Mouse (Mus musculus): ENCODE results near the gene Ube2t. TPM values are rescaled to one million over a fixed set of nuclear protein-coding genes. Genes with fewer than 3 reads are reported as not detected.

Ube2t gene
- polyA plus RNA-seq, 1 experiment, result 1.4 TPM

DNA sequence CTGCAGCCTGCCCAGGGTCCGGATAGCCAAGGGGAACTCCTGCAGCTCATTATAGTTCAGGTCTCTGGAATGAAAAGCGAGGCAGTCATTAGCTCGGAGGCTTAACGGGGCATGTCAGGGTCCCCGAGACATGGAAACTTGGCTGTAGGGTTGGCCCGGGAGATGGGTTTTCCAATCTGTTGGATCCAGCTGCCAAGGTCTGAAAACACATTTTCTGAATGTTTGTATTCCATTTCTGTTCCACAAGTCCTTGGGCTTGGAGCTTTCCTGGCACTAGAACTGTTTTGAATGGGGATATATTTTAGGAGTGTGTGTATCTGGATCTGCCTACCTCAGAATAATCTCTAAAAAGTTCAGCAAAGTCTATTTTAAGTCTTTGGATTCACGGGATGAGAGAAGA, 43.3 kb downstream of the Ube2t start:
- H3K4me1 ChIP-seq (ENCODE audit: control insufficient read depth, insufficient read depth, insufficient read length, low read length), result no peaks in the 10 kb centered on the region
- TF ChIP-seq POLR2A (IDR thresholded peaks at IDR 0.05; ENCODE audit: low read depth, low read length) (no peak), CTCF (IDR thresholded peaks at IDR 0.05; ENCODE audit: extremely low read depth, insufficient read length, insufficient replicate concordance, low read depth, low read length) (no peak)
- no peaks in the 10 kb centered on the region for H3K36me3 ChIP-seq (ENCODE audit: control insufficient read depth, insufficient read depth, low read length)
- 70% methylated on average over 7 of the region's 7 CpGs for WGBS
- no peaks in the 10 kb centered on the region for H3K27me3 ChIP-seq (ENCODE audit: control insufficient read depth, insufficient read depth, low read length)
- H3K4me3 ChIP-seq (ENCODE audit: low read depth, low read length), result no peak overlapping the region
- H3K27ac ChIP-seq (ENCODE audit: insufficient read depth, low read depth, low read length), result no peak overlapping the region

DNA sequence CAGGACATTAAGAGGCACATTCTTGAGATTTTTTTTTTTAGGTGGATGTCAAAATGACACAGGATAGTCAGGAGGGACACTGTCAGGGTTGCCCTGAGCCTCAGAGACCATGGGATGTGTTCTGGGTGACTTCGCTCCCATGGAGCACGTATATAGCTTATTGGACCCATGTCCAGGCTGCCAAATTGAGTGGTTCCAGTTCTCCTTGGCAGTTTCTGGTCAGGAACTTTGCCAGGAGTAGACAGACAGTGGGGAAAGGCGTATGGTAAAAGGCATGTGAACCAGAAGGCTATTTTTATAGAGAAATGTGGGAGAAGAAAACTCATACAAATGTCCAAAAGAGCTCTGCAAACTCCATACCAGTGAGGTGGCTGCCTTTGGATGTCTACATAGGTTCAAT, 47.5 kb downstream of the Ube2t start:
- H3K27me3 ChIP-seq (ENCODE audit: control insufficient read depth, insufficient read depth, low read length), result no peaks in the 10 kb centered on the region
- H3K4me1 ChIP-seq (ENCODE audit: control insufficient read depth, insufficient read depth, insufficient read length, low read length), result no peaks in the 10 kb centered on the region
- H3K4me3 ChIP-seq (ENCODE audit: low read depth, low read length), result no peak overlapping the region
- 68% methylated on average over 3 of the region's 3 CpGs for WGBS
- TF ChIP-seq CTCF (IDR thresholded peaks at IDR 0.05; ENCODE audit: extremely low read depth, insufficient read length, insufficient replicate concordance, low read depth, low read length) (no peak), POLR2A (IDR thresholded peaks at IDR 0.05; ENCODE audit: low read depth, low read length) (no peak)
- H3K27ac ChIP-seq (ENCODE audit: insufficient read depth, low read depth, low read length), result no peak overlapping the region
- no peaks in the 10 kb centered on the region for H3K36me3 ChIP-seq (ENCODE audit: control insufficient read depth, insufficient read depth, low read length)

GRCm38 (mm10) chr1:135011912-135012311, 49.5 kb downstream of the Ube2t start:
- H3K4me1 ChIP-seq (ENCODE audit: control insufficient read depth, insufficient read depth, insufficient read length, low read length), result no peaks in the 10 kb centered on the region
- TF ChIP-seq POLR2A (IDR thresholded peaks at IDR 0.05; ENCODE audit: low read depth, low read length) (no peak), CTCF (IDR thresholded peaks at IDR 0.05; ENCODE audit: extremely low read depth, insufficient read length, insufficient replicate concordance, low read depth, low read length) (no peak)
- no peak overlapping the region for H3K4me3 ChIP-seq (ENCODE audit: low read depth, low read length)
- H3K36me3 ChIP-seq (ENCODE audit: control insufficient read depth, insufficient read depth, low read length), result no peaks in the 10 kb centered on the region
- H3K27ac ChIP-seq (ENCODE audit: insufficient read depth, low read depth, low read length), result no peak overlapping the region
- WGBS, result 94% methylated on average over 5 of the region's 5 CpGs
- no peaks in the 10 kb centered on the region for H3K27me3 ChIP-seq (ENCODE audit: control insufficient read depth, insufficient read depth, low read length)

DNA sequence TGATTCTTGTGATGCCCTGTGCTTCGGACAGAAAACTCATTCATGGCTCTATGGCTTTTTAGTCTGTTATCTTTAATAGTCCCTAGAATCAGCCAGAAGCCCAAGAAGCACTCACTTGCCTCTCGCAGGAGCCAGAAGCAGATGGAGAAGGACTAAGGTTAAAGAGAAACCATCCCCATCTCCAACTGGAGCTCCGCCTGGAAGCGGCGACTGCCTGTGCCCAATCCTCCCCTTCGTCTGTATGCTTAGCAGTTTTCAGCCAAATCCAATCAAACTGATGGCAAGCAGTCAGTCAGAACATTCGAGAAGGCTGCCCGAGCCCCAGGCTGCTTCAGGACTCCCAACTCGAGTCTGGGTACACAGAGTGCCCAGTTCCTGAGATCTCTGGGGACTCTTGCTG, 50.1 kb downstream of the Ube2t start:
- H3K4me1 ChIP-seq (ENCODE audit: control insufficient read depth, insufficient read depth, insufficient read length, low read length), result no peaks in the 10 kb centered on the region
- H3K27ac ChIP-seq (ENCODE audit: insufficient read depth, low read depth, low read length), result no peak overlapping the region
- H3K36me3 ChIP-seq (ENCODE audit: control insufficient read depth, insufficient read depth, low read length), result no peaks in the 10 kb centered on the region
- no peak overlapping the region for H3K4me3 ChIP-seq (ENCODE audit: low read depth, low read length)
- TF ChIP-seq POLR2A (IDR thresholded peaks at IDR 0.05; ENCODE audit: low read depth, low read length) (no peak), CTCF (IDR thresholded peaks at IDR 0.05; ENCODE audit: extremely low read depth, insufficient read length, insufficient replicate concordance, low read depth, low read length) (no peak)
- H3K27me3 ChIP-seq (ENCODE audit: control insufficient read depth, insufficient read depth, low read length), result no peaks in the 10 kb centered on the region
- WGBS, result 81% methylated on average over 9 of the region's 9 CpGs

- TF ChIP-seq POLR2A (IDR thresholded peaks at IDR 0.05; ENCODE audit: low read depth, low read length) (no peak), CTCF (IDR thresholded peaks at IDR 0.05; ENCODE audit: extremely low read depth, insufficient read length, insufficient replicate concordance, low read depth, low read length) (no peak)
- no peaks in the 10 kb centered on the region for H3K27me3 ChIP-seq (ENCODE audit: control insufficient read depth, insufficient read depth, low read length)
- H3K4me3 ChIP-seq (ENCODE audit: low read depth, low read length), result no peak overlapping the region
- no peak overlapping the region for H3K27ac ChIP-seq (ENCODE audit: insufficient read depth, low read depth, low read length)
- no peaks in the 10 kb centered on the region for H3K36me3 ChIP-seq (ENCODE audit: control insufficient read depth, insufficient read depth, low read length)
- H3K4me1 ChIP-seq (ENCODE audit: control insufficient read depth, insufficient read depth, insufficient read length, low read length), result no peaks in the 10 kb centered on the region
- 75% methylated on average over 10 of the region's 10 CpGs for WGBS
Observed at GRCm38 (mm10) chr1:135014921-135015445, 52.6 kb downstream of the Ube2t start.

DNA sequence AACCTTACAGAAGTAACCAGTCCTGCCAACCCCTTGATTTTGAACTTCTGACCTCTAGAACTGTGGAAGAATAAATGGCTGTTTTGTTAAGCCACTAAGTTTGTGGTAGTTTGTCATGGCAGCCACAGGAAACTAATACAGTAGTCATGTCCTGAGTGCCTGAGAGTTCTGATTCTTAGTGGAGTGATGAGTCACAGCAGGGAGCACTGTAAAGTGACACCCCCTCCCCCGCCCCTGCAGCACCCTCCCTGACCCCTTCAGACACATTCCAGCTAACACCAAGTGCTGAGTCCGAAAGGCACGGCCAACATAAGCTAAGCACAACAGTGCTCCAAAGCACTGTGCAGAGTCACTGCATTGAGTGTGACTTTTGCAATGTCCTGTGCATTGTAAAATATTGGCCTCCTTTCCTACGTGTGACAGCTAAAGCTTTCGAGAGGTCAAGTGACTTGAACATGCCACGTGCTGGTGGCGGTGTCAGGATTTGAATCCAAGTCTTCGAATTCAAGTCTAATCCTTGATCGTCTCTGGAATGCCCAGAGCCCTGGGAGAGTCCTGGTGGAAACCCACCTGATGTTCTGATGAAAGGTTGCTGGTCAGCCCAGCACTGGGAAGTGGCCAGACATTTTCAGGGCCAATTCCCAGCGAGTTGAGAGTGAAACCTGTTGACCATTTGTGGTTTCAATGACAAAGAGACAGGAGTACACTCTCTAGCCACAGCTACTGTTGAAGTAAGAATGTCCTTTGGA, 54.7 kb downstream of the Ube2t start:
- 77% methylated on average over 10 of the region's 10 CpGs for WGBS
- Histone ChIP-seq H3K27me3 (ENCODE audit: control insufficient read depth, insufficient read depth, low read length) (no peaks in the 10 kb centered on the region), H3K4me1 (ENCODE audit: control insufficient read depth, insufficient read depth, insufficient read length, low read length) (no peaks in the 10 kb centered on the region), H3K27ac (ENCODE audit: insufficient read depth, low read depth, low read length) (no peak overlapping the region), H3K4me3 (ENCODE audit: low read depth, low read length) (no peak overlapping the region), H3K36me3 (ENCODE audit: control insufficient read depth, insufficient read depth, low read length) (no peaks in the 10 kb centered on the region)
- TF ChIP-seq POLR2A (IDR thresholded peaks at IDR 0.05; ENCODE audit: low read depth, low read length), result no peak
- TF ChIP-seq CTCF (IDR thresholded peaks at IDR 0.05; ENCODE audit: extremely low read depth, insufficient read length, insufficient replicate concordance, low read depth, low read length), result no peak

DNA sequence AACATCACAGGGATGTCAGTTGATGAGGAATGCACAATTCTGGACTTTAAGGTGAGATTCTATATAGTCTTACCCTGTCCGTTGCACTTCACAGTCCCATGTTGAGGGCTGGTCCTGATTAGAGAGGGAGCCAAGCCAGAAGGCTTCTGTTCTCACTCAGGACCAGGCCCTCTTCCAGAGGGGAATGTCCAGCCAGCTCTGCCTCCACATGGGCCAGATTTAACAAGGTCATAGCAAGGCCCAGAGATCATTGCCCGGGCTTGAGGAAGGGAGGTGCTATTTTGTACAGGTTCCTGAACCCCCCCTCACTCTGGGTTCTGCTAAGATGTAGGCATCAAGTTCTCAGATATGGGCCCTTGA, 55.3 kb downstream of the Ube2t start:
- Histone ChIP-seq H3K27ac (ENCODE audit: insufficient read depth, low read depth, low read length) (no peak overlapping the region), H3K27me3 (ENCODE audit: control insufficient read depth, insufficient read depth, low read length) (no peaks in the 10 kb centered on the region), H3K4me1 (ENCODE audit: control insufficient read depth, insufficient read depth, insufficient read length, low read length) (no peaks in the 10 kb centered on the region), H3K36me3 (ENCODE audit: control insufficient read depth, insufficient read depth, low read length) (no peaks in the 10 kb centered on the region), H3K4me3 (ENCODE audit: low read depth, low read length) (no peak overlapping the region)
- WGBS, result 76% methylated on average over 2 of the region's 2 CpGs
- TF ChIP-seq POLR2A (IDR thresholded peaks at IDR 0.05; ENCODE audit: low read depth, low read length) (no peak), CTCF (IDR thresholded peaks at IDR 0.05; ENCODE audit: extremely low read depth, insufficient read length, insufficient replicate concordance, low read depth, low read length) (no peak)

Measured in small intestine, adult 2 months (tissue).